ENCODE assay signal across 28 mouse cellular contexts in the genomic region with DNA sequence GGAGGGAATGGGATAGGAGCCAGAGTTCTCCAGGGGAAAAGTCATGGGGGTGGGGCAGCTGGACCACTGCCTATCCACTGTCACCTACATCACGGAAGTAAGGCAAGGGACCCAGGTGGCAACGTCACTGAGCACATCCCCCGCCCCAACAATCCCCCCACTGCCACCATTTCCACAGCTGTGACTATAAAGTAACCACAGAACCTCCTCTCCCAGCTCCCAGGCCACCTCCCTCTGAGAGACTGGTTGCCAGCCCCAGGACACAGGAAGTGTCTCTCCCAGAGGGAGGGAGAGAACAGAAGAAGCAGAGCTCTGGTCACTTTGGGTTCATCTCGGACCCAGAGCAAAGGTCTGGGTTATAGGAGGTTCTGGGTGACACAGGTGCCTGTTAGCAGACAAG. TPM values are rescaled to one million over a fixed set of nuclear protein-coding genes. Genes with fewer than 3 reads are reported as not detected.
DNase-seq lines count a peak whose midpoint lies in the region; ATAC-seq lines count a peak whose summit lies in the region.
"Had no signal": no experiment of that assay in that cellular context is flagged by ENCODE, and none has a peak within 500 bp of the region (broad histone marks: within the 10 kb centered on the region; RNA-seq: fewer than 3 reads in every experiment).

No protein-coding gene starts in this region.

- H3K27ac ChIP-seq in midbrain, embryonic 13.5 days, result no peak overlapping the region
- H3K27ac ChIP-seq in midbrain, embryonic 11.5 days (ENCODE audit: low read depth, low read length), result no peak overlapping the region
- H3K27ac ChIP-seq: embryonic facial prominence, embryonic 10.5 days; embryonic facial prominence, embryonic 13.5 days; forebrain, embryonic 13.5 days; heart, adult 2 months; hindbrain, embryonic 14.5 days; hindbrain, postnatal 0 days had no signal

- peaks cover 21% of the 10 kb centered on the region for H3K4me1 ChIP-seq in midbrain, embryonic 13.5 days (replicated peaks)
- H3K4me1 ChIP-seq in midbrain, embryonic 11.5 days (ENCODE audit: control insufficient read depth, insufficient read depth, low read length), result no peaks in the 10 kb centered on the region
- H3K4me1 ChIP-seq: embryonic facial prominence, embryonic 13.5 days had no signal

- H3K4me2 ChIP-seq in midbrain, embryonic 13.5 days (replicated peaks), result no peak overlapping the region
- H3K4me2 ChIP-seq in midbrain, embryonic 11.5 days, result no peak overlapping the region
- H3K4me2 ChIP-seq: embryonic facial prominence, embryonic 13.5 days; forebrain, embryonic 13.5 days; heart, embryonic 11.5 days; hindbrain, embryonic 14.5 days had no signal

- no peaks in the 10 kb centered on the region for H3K36me3 ChIP-seq in midbrain, embryonic 13.5 days
- H3K36me3 ChIP-seq in midbrain, embryonic 11.5 days (ENCODE audit: control insufficient read depth, insufficient read depth, low read length), result no peaks in the 10 kb centered on the region
- H3K36me3 ChIP-seq: embryonic facial prominence, embryonic 10.5 days; embryonic facial prominence, embryonic 13.5 days had no signal

- H3K9ac ChIP-seq in midbrain, embryonic 13.5 days (replicated peaks), result 0 out of 2 replicates have a peak overlapping the region, but pooled peaks have one; percentile 6
- no peak overlapping the region for H3K9ac ChIP-seq in midbrain, embryonic 11.5 days (ENCODE audit: low read length)
- H3K9ac ChIP-seq: embryonic facial prominence, embryonic 13.5 days; forebrain, embryonic 13.5 days; hindbrain, embryonic 14.5 days had no signal

- 68% methylated on average over 4 of the region's 4 CpGs for WGBS in midbrain, embryonic 13.5 days
- WGBS in midbrain, embryonic 11.5 days, result 68% methylated on average over 4 of the region's 4 CpGs

- H3K27me3 ChIP-seq in midbrain, embryonic 13.5 days, result 0 out of 2 replicates have a peak, but pooled peaks cover 2% of the 10 kb centered on the region
- H3K27me3 ChIP-seq in midbrain, embryonic 11.5 days (ENCODE audit: control insufficient read depth, insufficient read depth, low read length), result no peaks in the 10 kb centered on the region
- H3K27me3 ChIP-seq: embryonic facial prominence, embryonic 13.5 days had no signal

- H3K4me3 ChIP-seq in midbrain, embryonic 13.5 days (replicated peaks), result no peak overlapping the region
- no peak overlapping the region for H3K4me3 ChIP-seq in midbrain, embryonic 11.5 days (ENCODE audit: low read depth, low read length)
- H3K4me3 ChIP-seq: embryonic facial prominence, embryonic 10.5 days; embryonic facial prominence, embryonic 13.5 days; erythroblast, embryonic 14.5 days; forebrain, embryonic 13.5 days; heart, adult 2 months had no signal

- no peak for DNase-seq in midbrain, embryonic 11.5 days (ENCODE audit: low spot score, missing footprints)
- DNase-seq in thymus, postnatal 0 days (ENCODE audit: low spot score), result peak; percentile 79
- peak; percentile 52 for DNase-seq in thymus, postnatal 25 days
- DNase-seq in right cerebral cortex, adult 2 months (ENCODE audit: low spot score in 2 of 2), result no peak
- no peak for DNase-seq in adrenal gland, postnatal 25 days
- DNase-seq: adrenal gland, adult 2 months; adrenal gland, postnatal 36 days; cerebellum, adult 18-20 months; cerebellum, adult 9-10 months; gastrocnemius, postnatal 10 days; gastrocnemius, postnatal 36 days; heart, adult 2 months had no signal

- H3K9me3 ChIP-seq in midbrain, embryonic 13.5 days, result no peaks in the 10 kb centered on the region
- H3K9me3 ChIP-seq in midbrain, embryonic 11.5 days (ENCODE audit: control insufficient read depth, low read length), result no peaks in the 10 kb centered on the region
- H3K9me3 ChIP-seq: embryonic facial prominence, embryonic 10.5 days; embryonic facial prominence, embryonic 13.5 days; forebrain, embryonic 13.5 days had no signal

- no peak for ATAC-seq in midbrain, embryonic 13.5 days
- no peak for ATAC-seq in midbrain, embryonic 11.5 days (ENCODE audit: low FRiP score)
- no peak for ATAC-seq in inflammation-experienced regulatory T-cells, adult 6 months
- ATAC-seq: CD4-positive, CD25-positive, alpha-beta regulatory T cell, adult 4 months; forebrain, embryonic 13.5 days; forebrain, embryonic 16.5 days; hindbrain, postnatal 0 days had no signal

RNA-seq across cellular contexts. Expression of a gene that starts 27.0 kb away (rescaled TPM):
- 0.11 TPM in 1 of 2 replicates, not detected in the other for polyA plus RNA-seq in midbrain, embryonic 13.5 days (2015; fragmentation: Nextera tagmentation; extraction: Ambion mirVana)
- polyA plus RNA-seq in midbrain, embryonic 11.5 days (2014; fragmentation: Nextera tagmentation; extraction: Ambion mirVana), result 0.57 and 0.75 TPM in 2 replicates
- 54.0 and 60.0 TPM in 2 replicates for polyA plus RNA-seq in thymus, postnatal 0 days (2015; fragmentation: Nextera tagmentation; extraction: Ambion mirVana)
- not detected for polyA plus RNA-seq in inflammation-experienced regulatory T-cells, adult 6 months (2017; shearing (Covaris generic))
- 0.33 TPM in 1 of 2 replicates, not detected in the other for total RNA-seq in adrenal gland, postnatal 25 days (2021)
- total RNA-seq: common myeloid progenitor, adult 5-6 weeks; gastrocnemius, adult 18-20 months; granulocyte monocyte progenitor cell, adult 5-6 weeks; hematopoietic stem cell, adult 5-6 weeks; MEL had no signal
- polyA plus RNA-seq: CD4-positive, CD25-positive, alpha-beta regulatory T cell, adult 4 months; erythroblast, embryonic 14.5 days; forebrain, embryonic 13.5 days; forebrain, embryonic 16.5 days; hindbrain, embryonic 14.5 days had no signal

Comparison
In these comparisons a context has a peak if more than half of its experiments do, and no peak if none do; other contexts are left out.
1. DNase-seq: peak in thymus, postnatal 0 days (single experiment) and thymus, postnatal 25 days (single experiment); none in midbrain, embryonic 11.5 days (single experiment), right cerebral cortex, adult 2 months (0 of 2) and adrenal gland, postnatal 25 days (single experiment).
2. RNA of a gene that starts 27.0 kb away (polyA plus RNA-seq): 54.0 to 60.0 TPM in thymus, postnatal 0 days; 0.57 to 0.75 TPM in midbrain, embryonic 11.5 days, 0.11 TPM in midbrain, embryonic 13.5 days and not detected in inflammation-experienced regulatory T-cells, adult 6 months; every median in the first group is over 10 times any median in the second.